Mouse (Mus musculus): ENCODE results near the gene Gabbr1. TPM values are rescaled to one million over a fixed set of nuclear protein-coding genes. Genes with fewer than 3 reads are reported as not detected.
A peak's percentile ranks its signal among the peaks of the same experiment; 100 is the strongest.

Gene Gabbr1
- polyA plus RNA-seq, 1 experiment from 2014 or later: 6.2 TPM

DNA sequence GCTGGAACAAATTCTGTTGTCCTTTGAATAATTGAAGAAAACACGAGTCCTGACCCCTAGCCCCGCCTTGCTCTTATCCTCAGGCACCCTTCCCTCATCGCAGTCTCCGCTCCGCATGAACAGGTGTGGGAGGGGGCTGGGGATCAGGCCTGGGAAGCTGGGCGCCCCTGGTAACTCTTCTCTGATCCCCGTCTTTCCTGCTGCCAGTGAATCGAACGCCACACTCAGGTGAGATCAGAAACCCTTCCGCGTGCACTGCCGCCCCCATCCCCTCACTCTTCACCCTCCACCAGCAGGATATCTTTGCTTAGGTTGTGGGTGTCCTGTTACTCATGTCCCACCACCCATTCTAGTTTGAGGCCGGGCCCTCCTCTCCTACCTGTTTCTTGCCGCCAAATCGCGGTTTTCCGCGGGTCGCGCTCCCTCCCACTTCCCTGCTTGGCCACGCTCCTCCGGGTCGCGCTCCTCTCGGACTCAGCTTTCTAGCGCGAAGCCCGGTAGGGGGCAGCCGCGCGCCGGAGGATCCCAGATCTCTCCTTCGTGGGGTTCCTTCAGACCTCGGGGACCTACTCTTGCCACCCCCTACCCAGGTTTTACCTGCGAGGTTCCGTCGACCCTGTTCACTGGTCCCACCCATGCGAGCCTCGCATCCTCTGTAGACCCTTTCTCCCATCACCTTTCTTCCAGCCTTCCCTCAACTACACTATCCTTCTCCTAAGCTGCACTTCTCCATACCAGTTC lies 4.0 kb downstream of the Gabbr1 start:
- Histone ChIP-seq H3K4me2 (ENCODE audit: low read depth, low read length) (peak overlapping the region; percentile 90), H3K9me3 (ENCODE audit: control insufficient read depth, low read length) (no peaks in the 10 kb centered on the region), H3K4me3 (ENCODE audit: low read length) (peak overlapping the region; percentile 61), H3K27ac (ENCODE audit: low read length) (no peak overlapping the region; the same call in 1 of the 2 replicates), H3K27me3 (replicated peaks; ENCODE audit: control insufficient read depth, insufficient read depth, low read length) (no peaks in the 10 kb centered on the region), H3K9ac (ENCODE audit: low read depth, low read length) (peak overlapping the region; percentile 76), H3K4me1 (ENCODE audit: control insufficient read depth, insufficient read depth, low read length) (peaks cover 24% of the 10 kb centered on the region), H3K36me3 (ENCODE audit: control insufficient read depth, insufficient read depth, low read length) (no peaks in the 10 kb centered on the region)
- peak; percentile 19; the same call in 1 of the 2 replicates for ATAC-seq
- WGBS: 5% methylated on average over 39 of the region's 39 CpGs

- Histone ChIP-seq H3K4me2 (ENCODE audit: low read depth, low read length) (peak overlapping the region; percentile 90), H3K4me3 (ENCODE audit: low read length) (peak overlapping the region; percentile 61), H3K9ac (ENCODE audit: low read depth, low read length) (peak overlapping the region; percentile 76), H3K36me3 (ENCODE audit: control insufficient read depth, insufficient read depth, low read length) (no peaks in the 10 kb centered on the region), H3K9me3 (ENCODE audit: control insufficient read depth, low read length) (no peaks in the 10 kb centered on the region), H3K27ac (ENCODE audit: low read length) (no peak overlapping the region; the same call in 1 of the 2 replicates), H3K27me3 (replicated peaks; ENCODE audit: control insufficient read depth, insufficient read depth, low read length) (no peaks in the 10 kb centered on the region), H3K4me1 (ENCODE audit: control insufficient read depth, insufficient read depth, low read length) (peaks cover 24% of the 10 kb centered on the region)
- ATAC-seq: peak; percentile 32
- under 1% methylated on average over 22 of the region's 22 CpGs for WGBS
Observed at GRCm38 (mm10) chr17:37050399-37050798, 4.6 kb downstream of the Gabbr1 start.

- 11% methylated on average over 27 of the region's 27 CpGs for WGBS
- H3K36me3 ChIP-seq (ENCODE audit: control insufficient read depth, insufficient read depth, low read length): no peaks in the 10 kb centered on the region
- ATAC-seq: peak; percentile 1; the same call in 1 of the 2 replicates
- H3K27ac ChIP-seq (ENCODE audit: low read length): no peak overlapping the region
- no peaks in the 10 kb centered on the region for H3K27me3 ChIP-seq (replicated peaks; ENCODE audit: control insufficient read depth, insufficient read depth, low read length)
- no peaks in the 10 kb centered on the region for H3K9me3 ChIP-seq (ENCODE audit: control insufficient read depth, low read length)
- H3K4me1 ChIP-seq (ENCODE audit: control insufficient read depth, insufficient read depth, low read length): peaks cover 24% of the 10 kb centered on the region
- peak overlapping the region; percentile 90 for H3K4me2 ChIP-seq (ENCODE audit: low read depth, low read length)
- H3K9ac ChIP-seq (ENCODE audit: low read depth, low read length): peak overlapping the region; percentile 76
- H3K4me3 ChIP-seq (ENCODE audit: low read length): peak overlapping the region; percentile 61
Observed at GRCm38 (mm10) chr17:37050876-37051275, 5.1 kb downstream of the Gabbr1 start.

DNA sequence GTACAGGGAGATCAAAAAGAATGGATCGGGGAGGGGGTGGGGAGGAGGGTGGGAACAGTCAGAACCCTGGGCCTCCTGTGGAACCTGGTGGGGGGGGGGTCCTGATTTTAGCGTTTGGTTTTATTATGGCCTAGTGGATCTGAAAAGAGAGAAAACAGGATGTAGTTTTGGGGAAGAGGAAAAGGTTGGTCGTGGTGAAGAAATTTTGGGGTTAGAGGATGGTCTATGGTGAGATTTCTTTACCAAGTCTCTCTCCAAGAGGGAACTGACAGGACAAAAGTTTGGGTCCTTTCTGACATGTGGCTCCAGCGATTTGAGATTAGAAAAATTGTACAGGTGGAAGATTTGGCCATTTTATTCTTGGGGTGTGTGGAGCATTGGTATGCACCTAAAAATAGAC lies 6.0 kb downstream of the Gabbr1 start:
- Histone ChIP-seq H3K4me1 (ENCODE audit: control insufficient read depth, insufficient read depth, low read length) (peaks cover 22% of the 10 kb centered on the region), H3K27me3 (replicated peaks; ENCODE audit: control insufficient read depth, insufficient read depth, low read length) (no peaks in the 10 kb centered on the region), H3K9ac (ENCODE audit: low read depth, low read length) (no peak overlapping the region), H3K4me2 (ENCODE audit: low read depth, low read length) (no peak overlapping the region), H3K27ac (ENCODE audit: low read length) (no peak overlapping the region), H3K4me3 (ENCODE audit: low read length) (no peak overlapping the region), H3K9me3 (ENCODE audit: control insufficient read depth, low read length) (no peaks in the 10 kb centered on the region), H3K36me3 (ENCODE audit: control insufficient read depth, insufficient read depth, low read length) (no peaks in the 10 kb centered on the region)
- ATAC-seq: no peak
- 57% methylated on average over 4 of the region's 4 CpGs for WGBS

DNA sequence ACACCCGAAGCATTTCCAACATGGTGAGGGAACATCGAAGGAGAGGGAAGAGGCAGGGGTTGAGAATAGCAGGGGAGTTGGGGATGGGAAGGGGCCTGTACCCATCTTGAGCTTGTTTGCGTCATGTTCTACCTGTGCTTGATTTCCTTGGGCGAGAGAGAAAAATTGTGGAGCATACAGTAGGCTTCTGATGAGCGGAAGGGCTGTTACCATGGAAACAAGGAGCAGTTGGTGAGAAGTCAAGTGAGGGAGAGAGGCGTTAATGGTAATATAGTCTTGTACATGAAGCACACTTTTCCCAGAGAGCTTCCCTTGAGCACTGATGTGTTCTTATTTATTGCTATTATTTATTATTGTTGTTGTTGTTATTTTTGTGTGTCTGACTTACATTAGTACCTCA lies 11.2 kb downstream of the Gabbr1 start:
- no peaks in the 10 kb centered on the region for H3K27me3 ChIP-seq (replicated peaks; ENCODE audit: control insufficient read depth, insufficient read depth, low read length)
- no peaks in the 10 kb centered on the region for H3K9me3 ChIP-seq (ENCODE audit: control insufficient read depth, low read length)
- ATAC-seq: no peak
- H3K9ac ChIP-seq (ENCODE audit: low read depth, low read length): no peak overlapping the region
- H3K4me3 ChIP-seq (ENCODE audit: low read length): no peak overlapping the region
- H3K4me1 ChIP-seq (ENCODE audit: control insufficient read depth, insufficient read depth, low read length): no peaks in the 10 kb centered on the region
- no peak overlapping the region for H3K4me2 ChIP-seq (ENCODE audit: low read depth, low read length)
- H3K36me3 ChIP-seq (ENCODE audit: control insufficient read depth, insufficient read depth, low read length): no peaks in the 10 kb centered on the region
- H3K27ac ChIP-seq (ENCODE audit: low read length): no peak overlapping the region
- WGBS: 87% methylated on average over 6 of the region's 6 CpGs

- Histone ChIP-seq H3K4me2 (ENCODE audit: low read depth, low read length) (no peak overlapping the region), H3K27ac (ENCODE audit: low read length) (no peak overlapping the region), H3K4me3 (ENCODE audit: low read length) (no peak overlapping the region), H3K9me3 (ENCODE audit: control insufficient read depth, low read length) (no peaks in the 10 kb centered on the region), H3K36me3 (ENCODE audit: control insufficient read depth, insufficient read depth, low read length) (no peaks in the 10 kb centered on the region), H3K27me3 (replicated peaks; ENCODE audit: control insufficient read depth, insufficient read depth, low read length) (no peaks in the 10 kb centered on the region), H3K9ac (ENCODE audit: low read depth, low read length) (no peak overlapping the region), H3K4me1 (ENCODE audit: control insufficient read depth, insufficient read depth, low read length) (no peaks in the 10 kb centered on the region)
- 87% methylated on average over 3 of the region's 3 CpGs for WGBS
- no peak for ATAC-seq
Observed at GRCm38 (mm10) chr17:37061435-37061834, 15.7 kb downstream of the Gabbr1 start.

- no peak overlapping the region for H3K9ac ChIP-seq (ENCODE audit: low read depth, low read length)
- no peak overlapping the region for H3K4me2 ChIP-seq (ENCODE audit: low read depth, low read length)
- no peaks in the 10 kb centered on the region for H3K36me3 ChIP-seq (ENCODE audit: control insufficient read depth, insufficient read depth, low read length)
- 82% methylated on average over 10 of the region's 10 CpGs for WGBS
- H3K27me3 ChIP-seq (replicated peaks; ENCODE audit: control insufficient read depth, insufficient read depth, low read length): no peaks in the 10 kb centered on the region
- H3K4me1 ChIP-seq (ENCODE audit: control insufficient read depth, insufficient read depth, low read length): no peaks in the 10 kb centered on the region
- no peak overlapping the region for H3K4me3 ChIP-seq (ENCODE audit: low read length)
- H3K9me3 ChIP-seq (ENCODE audit: control insufficient read depth, low read length): no peaks in the 10 kb centered on the region
- no peak overlapping the region for H3K27ac ChIP-seq (ENCODE audit: low read length)
- ATAC-seq: no peak
Observed at GRCm38 (mm10) chr17:37062101-37062641, 16.4 kb downstream of the Gabbr1 start.

DNA sequence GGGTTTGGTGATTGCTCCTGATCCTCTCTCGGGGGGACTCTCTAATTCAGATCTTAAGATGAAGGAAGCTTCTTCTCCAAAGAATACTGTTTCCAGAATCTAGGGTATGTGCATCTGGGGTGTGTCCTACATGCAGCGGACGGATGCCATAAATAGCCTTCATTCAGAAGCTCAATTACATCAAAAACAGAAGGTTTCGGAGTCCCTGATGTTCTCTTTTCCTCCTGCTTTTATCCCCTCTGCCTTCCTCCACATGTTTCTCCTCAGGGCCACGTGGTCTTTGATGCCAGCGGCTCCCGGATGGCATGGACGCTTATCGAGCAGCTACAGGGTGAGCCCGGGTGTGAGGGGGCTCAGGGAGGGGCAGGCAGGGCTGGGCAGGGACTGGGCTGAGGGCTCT lies 17.3 kb downstream of the Gabbr1 start:
- Histone ChIP-seq H3K36me3 (ENCODE audit: control insufficient read depth, insufficient read depth, low read length) (no peaks in the 10 kb centered on the region), H3K9ac (ENCODE audit: low read depth, low read length) (no peak overlapping the region), H3K4me3 (ENCODE audit: low read length) (no peak overlapping the region), H3K9me3 (ENCODE audit: control insufficient read depth, low read length) (no peaks in the 10 kb centered on the region), H3K4me1 (ENCODE audit: control insufficient read depth, insufficient read depth, low read length) (no peaks in the 10 kb centered on the region), H3K27me3 (replicated peaks; ENCODE audit: control insufficient read depth, insufficient read depth, low read length) (no peaks in the 10 kb centered on the region), H3K27ac (ENCODE audit: low read length) (no peak overlapping the region), H3K4me2 (ENCODE audit: low read depth, low read length) (no peak overlapping the region)
- WGBS: 83% methylated on average over 10 of the region's 10 CpGs
- no peak for ATAC-seq

DNA sequence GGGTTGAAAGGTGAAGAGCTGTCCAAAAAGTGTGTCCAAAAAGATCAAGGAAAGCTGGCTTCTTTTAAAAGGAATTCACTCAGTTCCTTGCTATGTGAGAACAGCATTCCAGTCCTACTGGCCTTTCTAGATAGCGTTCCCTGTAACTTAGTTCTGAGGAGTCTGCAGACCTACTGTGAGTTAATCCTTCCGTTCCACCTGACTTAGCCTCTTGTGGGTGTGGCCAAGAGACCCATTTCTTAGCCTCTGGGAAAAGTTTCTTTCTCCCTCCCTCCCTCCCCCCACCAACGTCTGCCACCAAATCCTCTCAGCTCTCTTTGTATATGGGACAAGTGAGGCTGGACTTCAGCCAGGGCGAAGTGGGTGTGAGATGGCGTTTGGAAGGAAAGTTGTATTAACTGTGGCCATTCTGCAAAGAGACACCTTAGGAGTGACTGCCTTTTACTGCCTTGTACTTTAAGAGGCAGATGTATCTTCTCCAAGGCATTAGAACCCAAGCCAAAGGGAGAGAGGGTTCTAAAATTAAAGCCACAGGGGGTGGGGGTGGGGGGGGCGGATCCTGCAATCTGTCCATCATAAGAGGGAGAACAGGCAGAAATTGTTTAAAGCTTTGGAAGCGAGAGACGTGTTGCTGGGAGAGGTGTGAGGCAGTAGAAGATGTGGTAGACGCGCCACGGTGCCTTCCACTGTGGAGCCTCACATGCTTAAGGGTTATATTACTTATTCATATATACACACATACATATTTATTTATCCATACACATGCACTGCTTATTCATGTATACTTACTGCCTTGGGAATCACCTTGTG lies 18.1 kb downstream of the Gabbr1 start:
- WGBS: 86% methylated on average over 11 of the region's 11 CpGs
- Histone ChIP-seq H3K4me1 (ENCODE audit: control insufficient read depth, insufficient read depth, low read length) (no peaks in the 10 kb centered on the region), H3K27me3 (replicated peaks; ENCODE audit: control insufficient read depth, insufficient read depth, low read length) (no peaks in the 10 kb centered on the region), H3K36me3 (ENCODE audit: control insufficient read depth, insufficient read depth, low read length) (no peaks in the 10 kb centered on the region), H3K9ac (ENCODE audit: low read depth, low read length) (no peak overlapping the region), H3K27ac (ENCODE audit: low read length) (no peak overlapping the region), H3K4me2 (ENCODE audit: low read depth, low read length) (no peak overlapping the region), H3K9me3 (ENCODE audit: control insufficient read depth, low read length) (no peaks in the 10 kb centered on the region), H3K4me3 (ENCODE audit: low read length) (no peak overlapping the region)
- ATAC-seq: no peak
